In the genomic region with DNA sequence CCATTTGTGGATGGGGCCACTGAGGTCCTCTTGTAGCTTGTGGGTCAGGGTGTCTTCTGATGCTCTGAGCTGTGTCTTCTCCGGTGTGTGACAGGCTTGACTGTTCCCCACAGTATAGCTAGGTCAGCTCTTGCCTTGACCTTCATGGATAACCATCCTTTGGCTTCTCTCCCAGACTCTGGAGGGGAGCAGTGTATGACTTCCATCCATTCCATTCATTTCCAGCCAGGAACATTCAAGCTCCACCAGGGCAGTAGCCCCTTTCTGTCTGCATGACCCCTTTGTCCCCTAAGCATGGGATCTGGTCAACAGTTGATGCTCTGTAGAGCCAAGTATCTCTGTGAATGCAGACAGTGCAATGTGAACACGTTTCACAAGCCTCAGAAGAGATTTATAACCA, we compare ENCODE assay signal across 8 mouse cellular contexts. TPM values are rescaled to one million over a fixed set of nuclear protein-coding genes. Genes with fewer than 3 reads are reported as not detected.
DNase-seq lines count a peak whose midpoint lies in the region; ATAC-seq and TF ChIP-seq lines count a peak whose summit lies in the region.

No protein-coding gene starts in this region.

- H3K27me3 ChIP-seq in heart, embryonic 10.5 days (ENCODE audit: insufficient read depth, poor library complexity, severe bottlenecking), result no peaks in the 10 kb centered on the region
- no peaks in the 10 kb centered on the region for H3K27me3 ChIP-seq in heart, postnatal 0 days (ENCODE audit: control insufficient read depth, insufficient read depth, low read length)
- no peaks in the 10 kb centered on the region for H3K27me3 ChIP-seq in midbrain, embryonic 12.5 days

- no peak for TF ChIP-seq EP300 in heart, postnatal 0 days (IDR thresholded peaks at IDR 0.05; ENCODE audit: low read depth)

- no peak overlapping the region; the same call in 1 of the 2 replicates for H3K9ac ChIP-seq in heart, postnatal 0 days (replicated peaks; ENCODE audit: low read depth, low read length)
- no peak overlapping the region for H3K9ac ChIP-seq in midbrain, embryonic 12.5 days (replicated peaks)

- no peak for DNase-seq in heart, embryonic 10.5 days (ENCODE audit: low spot score)
- DNase-seq in heart, postnatal 4 days, result no peak
- DNase-seq in brain, adult 2 months (ENCODE audit: low read depth, low spot score), result peak; percentile 32
- DNase-seq in heart, postnatal 0 days (ENCODE audit: low spot score), result peak; percentile 45
- no peak for DNase-seq in urinary bladder, postnatal 36 days (ENCODE audit: low spot score in 2 of 2)
- no peak for DNase-seq in urinary bladder, postnatal 25 days (ENCODE audit: low spot score)
- no peak for DNase-seq in frontal cortex, postnatal 25 days (ENCODE audit: low spot score in 2 of 2)

- peaks cover 4% of the 10 kb centered on the region; the same call in 1 of the 2 replicates for H3K36me3 ChIP-seq in heart, embryonic 10.5 days
- no peaks in the 10 kb centered on the region for H3K36me3 ChIP-seq in heart, postnatal 0 days (replicated peaks; ENCODE audit: control insufficient read depth, insufficient read depth, low read length)
- no peaks in the 10 kb centered on the region for H3K36me3 ChIP-seq in midbrain, embryonic 12.5 days

- peak overlapping the region; percentile 99 for H3K27ac ChIP-seq in heart, embryonic 10.5 days
- peak overlapping the region; percentile 100 for H3K27ac ChIP-seq in heart, postnatal 0 days (ENCODE audit: low read depth)
- no peak overlapping the region; the same call in 1 of the 2 replicates for H3K27ac ChIP-seq in midbrain, embryonic 12.5 days (replicated peaks)

- H3K4me2 ChIP-seq in heart, postnatal 0 days (ENCODE audit: low read depth, low read length), result peak overlapping the region; percentile 64; the same call in 1 of the 2 replicates
- peak overlapping the region; percentile 86 for H3K4me2 ChIP-seq in midbrain, embryonic 12.5 days (replicated peaks)

- H3K9me3 ChIP-seq in heart, embryonic 10.5 days, result no peaks in the 10 kb centered on the region
- H3K9me3 ChIP-seq in heart, postnatal 0 days (replicated peaks; ENCODE audit: control insufficient read depth, low read length), result no peaks in the 10 kb centered on the region
- no peaks in the 10 kb centered on the region for H3K9me3 ChIP-seq in midbrain, embryonic 12.5 days

- H3K4me3 ChIP-seq in heart, embryonic 10.5 days, result peak overlapping the region; percentile 93
- H3K4me3 ChIP-seq in heart, postnatal 0 days (ENCODE audit: low read depth, low read length), result no peak overlapping the region
- H3K4me3 ChIP-seq in midbrain, embryonic 12.5 days, result no peak overlapping the region; the same call in 1 of the 2 replicates

- TF ChIP-seq CTCF in heart, postnatal 0 days (IDR thresholded peaks at IDR 0.05; ENCODE audit: low read depth), result no peak

- H3K4me1 ChIP-seq in heart, embryonic 10.5 days, result peaks cover 30% of the 10 kb centered on the region
- peaks cover 33% of the 10 kb centered on the region for H3K4me1 ChIP-seq in heart, postnatal 0 days (ENCODE audit: control insufficient read depth, insufficient read depth)
- peaks cover 29% of the 10 kb centered on the region for H3K4me1 ChIP-seq in midbrain, embryonic 12.5 days

- 81% methylated on average over 2 of the region's 2 CpGs for WGBS in heart, embryonic 10.5 days
- 35% methylated on average over 2 of the region's 2 CpGs for WGBS in heart, postnatal 0 days
- 82% methylated on average over 2 of the region's 2 CpGs for WGBS in midbrain, embryonic 12.5 days

- no peak for ATAC-seq in heart, postnatal 0 days (ENCODE audit: insufficient read depth, low read depth)
- ATAC-seq in midbrain, embryonic 12.5 days (ENCODE audit: low FRiP score, low read depth), result no peak

RNA-seq across cellular contexts. Expression of a gene that starts 0.9 kb away (rescaled TPM):
- 66.2 and 91.4 TPM in 2 replicates for polyA plus RNA-seq in heart, embryonic 10.5 days (2016; fragmentation: Nextera tagmentation; extraction: Ambion mirVana)
- 10 to 100 TPM; 86.3 to 87.2 TPM for total RNA-seq in heart, postnatal 4 days (2021)
- total RNA-seq in heart, postnatal 0 days (2014; rRNA removed; ENCODE audit: low replicate concordance), result 68.0 and 77.5 TPM in 2 replicates
- polyA plus RNA-seq in heart, postnatal 0 days (2015; fragmentation: Nextera tagmentation; extraction: Ambion mirVana), result 48.8 and 53.3 TPM in 2 replicates
- polyA plus RNA-seq in midbrain, embryonic 12.5 days (2016; fragmentation: Nextera tagmentation; extraction: Ambion mirVana), result 128 and 133 TPM in 2 replicates

RNA-seq across cellular contexts. Expression of a gene that starts 47.7 kb away (rescaled TPM):
- not detected in 2 replicates for polyA plus RNA-seq in heart, embryonic 10.5 days (2016; fragmentation: Nextera tagmentation; extraction: Ambion mirVana)
- not detected for total RNA-seq in heart, postnatal 4 days (2021)
- not detected in 2 replicates for total RNA-seq in heart, postnatal 0 days (2014; rRNA removed; ENCODE audit: low replicate concordance)
- polyA plus RNA-seq in heart, postnatal 0 days (2015; fragmentation: Nextera tagmentation; extraction: Ambion mirVana), result not detected in 2 replicates
- polyA plus RNA-seq in midbrain, embryonic 12.5 days (2016; fragmentation: Nextera tagmentation; extraction: Ambion mirVana), result not detected in 2 replicates

Comparison
In these comparisons a context has a peak if more than half of its experiments do, and no peak if none do; other contexts are left out.
1. DNase-seq: peak in brain, adult 2 months (single experiment) and heart, postnatal 0 days (single experiment); none in heart, embryonic 10.5 days (single experiment), heart, postnatal 4 days (single experiment), urinary bladder, postnatal 36 days (0 of 2), urinary bladder, postnatal 25 days (single experiment) and frontal cortex, postnatal 25 days (0 of 2).